Mouse (Mus musculus) heart, postnatal 14 days (tissue): ENCODE data around the gene Aebp1. TPM values are rescaled to one million over a fixed set of nuclear protein-coding genes. Genes with fewer than 3 reads are reported as not detected.

Experiments
- DNase-seq, 2 experiments: peaks; one replicate each; pipeline ENCODE4 v3.0.0; 2021 to 2022
- intact Hi-C: fragments of 180-260 bp; cut with DNase I; formaldehyde crosslinking; loops from one replicate; pipeline ENCODE4 v1.15.1; 2025
- total RNA-seq, 2 experiments: library from RNA; stranded (reverse); gene quantifications; 2 replicates each; pipeline ENCODE4 v1.2.3; 2021

Gene Aebp1
- total RNA-seq, 2 experiments from 2014 or later: 27.1 to 32.5 TPM

DNA sequence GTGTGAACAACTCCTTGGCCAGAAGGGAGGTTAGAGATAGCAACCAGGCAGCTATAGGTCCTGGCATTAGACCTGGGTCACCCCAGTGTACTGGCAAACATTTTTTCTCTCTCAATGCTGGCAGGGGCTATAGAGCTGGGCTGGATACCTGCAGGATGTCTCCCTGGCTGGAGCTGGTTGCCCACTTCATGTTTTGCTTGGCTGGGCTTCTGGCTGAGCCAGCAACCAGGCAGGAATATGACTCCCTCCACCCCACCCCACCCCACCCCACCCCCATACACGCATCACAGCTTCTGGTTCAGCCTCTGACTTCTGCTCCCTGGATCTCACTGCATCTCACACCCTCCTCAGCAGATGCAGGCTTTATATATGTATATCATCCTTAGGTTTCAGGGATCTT is 9.4 kb upstream of the Aebp1 start:
- intact Hi-C loops: no loop called here
- DNase-seq: no peak

DNA sequence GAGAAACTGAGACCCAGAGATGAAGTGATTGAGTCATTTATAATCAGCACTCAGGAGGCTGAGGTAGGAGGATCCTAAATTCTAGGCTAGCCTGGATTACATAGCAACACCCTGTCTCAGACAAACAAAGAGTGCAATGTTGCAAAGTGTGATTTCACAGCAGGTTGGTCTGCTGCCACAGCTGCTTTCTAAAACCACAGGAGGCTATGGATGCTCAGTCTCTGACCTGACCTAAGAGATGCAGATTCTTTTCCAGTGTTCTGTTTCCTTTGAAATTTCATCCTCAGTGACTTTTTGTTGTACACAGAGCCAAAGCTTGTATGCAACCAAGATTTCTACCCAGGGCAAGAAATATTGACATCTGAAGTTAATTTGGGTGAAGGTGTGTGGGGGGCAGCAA is 6.3 kb upstream of the Aebp1 start:
- intact Hi-C loops: no loop called here

DNA sequence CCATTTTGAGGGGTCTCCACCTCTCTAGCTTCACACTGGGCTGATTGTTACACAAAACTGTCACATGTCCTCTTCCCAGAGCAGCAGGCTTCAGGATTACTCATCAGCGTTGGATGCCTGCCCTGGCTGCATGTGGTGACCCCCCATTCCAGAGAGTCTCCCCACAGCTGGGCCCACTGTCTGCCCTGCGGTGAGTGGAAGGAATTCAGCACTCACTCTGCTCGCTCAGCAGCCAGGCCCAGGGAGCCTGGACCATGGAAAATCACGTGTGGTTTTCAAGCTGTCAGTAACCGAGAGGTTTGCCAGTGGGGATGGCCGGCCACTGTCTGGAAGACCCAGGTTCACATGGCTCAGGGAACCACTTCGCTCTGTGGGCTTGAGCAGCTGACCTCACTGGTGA is 5.8 kb upstream of the Aebp1 start:
- DNase-seq: peak; percentile 69 to 79
- intact Hi-C loops: no loop called here

More for the DNA sequence above, 6.3 kb upstream of the Aebp1 start:
- DNase-seq: no peak

DNA sequence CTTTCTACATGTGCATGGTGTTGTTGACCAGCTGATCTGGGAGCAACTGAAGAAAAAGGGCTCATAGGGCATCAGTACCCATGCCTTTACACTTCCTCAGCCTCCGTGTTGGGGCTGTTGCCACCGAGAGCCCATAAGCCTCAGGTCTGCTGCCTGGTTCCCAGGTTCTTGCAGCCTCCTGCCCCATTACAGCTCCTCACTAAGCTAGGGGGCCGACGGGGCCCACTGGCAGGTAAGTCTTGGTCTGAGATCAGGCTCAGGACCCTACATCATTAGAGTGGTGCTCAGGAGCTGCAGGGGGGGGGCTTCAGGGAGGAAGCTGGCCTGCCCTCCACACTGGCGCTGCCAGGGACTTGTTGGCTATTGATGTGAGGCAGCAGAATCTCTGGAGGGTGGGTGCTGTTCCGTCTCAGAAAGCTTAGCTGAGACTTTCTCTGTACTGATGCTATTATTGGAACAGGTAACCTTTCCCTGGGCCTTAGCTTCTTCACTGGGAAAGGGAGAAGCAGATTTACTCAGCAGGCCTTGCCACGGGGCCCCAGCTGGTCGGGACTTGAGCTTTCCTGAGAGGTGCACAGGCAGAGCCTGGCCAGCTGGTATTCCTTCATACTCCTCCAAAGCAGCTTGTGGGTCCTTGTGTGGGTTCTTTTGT is 5.1 kb upstream of the Aebp1 start:
- no peak for DNase-seq
- intact Hi-C loops: no loop called here

DNA sequence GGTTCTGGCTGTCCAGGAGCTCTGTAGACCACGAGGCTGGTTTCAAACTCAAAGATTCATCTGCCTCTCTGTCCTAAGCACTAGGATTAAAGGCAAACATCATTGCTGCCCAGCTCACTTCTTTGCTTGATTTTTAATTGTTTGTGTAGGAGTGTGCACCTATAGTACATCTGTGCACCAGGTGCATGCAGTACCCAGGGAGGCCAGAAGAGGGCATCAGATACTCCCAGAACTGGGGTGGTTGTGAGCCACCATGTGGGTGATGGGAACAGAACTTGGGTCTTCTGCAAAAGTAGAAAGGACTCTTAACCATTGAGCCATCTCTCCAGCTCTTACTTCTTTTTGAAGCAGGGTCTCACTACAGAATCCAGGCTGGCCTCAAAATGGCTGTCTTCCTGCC is 3.0 kb upstream of the Aebp1 start:
- intact Hi-C loops: no loop called here
- DNase-seq: no peak

DNA sequence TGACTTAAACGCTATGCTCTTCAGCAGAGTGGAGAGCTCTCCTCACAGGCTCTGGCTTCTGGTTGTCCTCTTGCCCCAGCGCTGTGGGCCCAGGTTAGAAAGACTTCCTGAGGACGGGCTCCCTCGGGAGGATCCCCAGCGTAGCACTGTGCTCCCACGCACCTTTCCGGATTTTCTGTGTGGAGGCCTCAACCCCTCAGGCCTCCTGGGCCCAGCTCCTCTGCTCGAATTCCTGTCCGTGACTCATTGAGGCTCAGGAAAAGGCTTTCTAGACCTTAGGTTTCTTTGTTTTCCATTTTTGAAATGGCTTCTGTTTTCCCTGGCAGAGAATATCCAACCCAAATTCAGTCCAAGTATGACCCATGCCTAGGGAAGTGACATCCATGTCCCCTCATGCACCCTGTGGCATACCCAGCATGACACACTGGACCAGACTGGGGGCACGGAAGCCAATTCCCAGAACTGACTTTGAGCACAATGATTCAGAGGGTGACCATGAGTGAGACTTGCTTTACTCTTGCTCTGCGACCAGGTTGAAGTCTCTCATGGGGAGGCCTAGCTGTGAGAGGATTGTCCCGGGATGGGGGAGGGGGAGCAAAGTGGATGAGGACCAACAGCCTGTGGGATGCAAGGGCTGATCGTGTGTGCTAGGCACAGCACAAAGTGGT is 1.7 kb upstream of the Aebp1 start:
- intact Hi-C loops: no loop called here
- no peak for DNase-seq

DNA sequence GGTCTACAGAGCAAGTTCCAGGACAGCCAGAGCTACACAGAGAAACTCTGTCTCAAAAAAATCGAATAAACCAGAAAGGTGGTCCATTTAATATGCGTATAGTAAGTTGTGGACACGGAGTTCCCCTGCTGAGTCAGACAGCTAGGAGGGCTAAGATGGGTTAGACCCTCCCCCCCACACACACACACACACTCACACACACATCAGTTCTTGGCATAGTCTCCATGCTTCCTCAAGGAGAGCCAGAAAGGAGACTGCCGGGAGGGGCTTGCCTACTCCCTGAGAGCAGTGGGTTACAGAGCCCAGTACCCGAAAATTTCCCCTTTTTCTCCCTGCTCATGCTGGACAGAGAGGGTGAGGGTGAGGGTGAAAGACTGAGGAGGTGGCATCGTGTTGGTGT is 1.1 kb upstream of the Aebp1 start:
- DNase-seq: no peak
- intact Hi-C loops: no loop called here

DNA sequence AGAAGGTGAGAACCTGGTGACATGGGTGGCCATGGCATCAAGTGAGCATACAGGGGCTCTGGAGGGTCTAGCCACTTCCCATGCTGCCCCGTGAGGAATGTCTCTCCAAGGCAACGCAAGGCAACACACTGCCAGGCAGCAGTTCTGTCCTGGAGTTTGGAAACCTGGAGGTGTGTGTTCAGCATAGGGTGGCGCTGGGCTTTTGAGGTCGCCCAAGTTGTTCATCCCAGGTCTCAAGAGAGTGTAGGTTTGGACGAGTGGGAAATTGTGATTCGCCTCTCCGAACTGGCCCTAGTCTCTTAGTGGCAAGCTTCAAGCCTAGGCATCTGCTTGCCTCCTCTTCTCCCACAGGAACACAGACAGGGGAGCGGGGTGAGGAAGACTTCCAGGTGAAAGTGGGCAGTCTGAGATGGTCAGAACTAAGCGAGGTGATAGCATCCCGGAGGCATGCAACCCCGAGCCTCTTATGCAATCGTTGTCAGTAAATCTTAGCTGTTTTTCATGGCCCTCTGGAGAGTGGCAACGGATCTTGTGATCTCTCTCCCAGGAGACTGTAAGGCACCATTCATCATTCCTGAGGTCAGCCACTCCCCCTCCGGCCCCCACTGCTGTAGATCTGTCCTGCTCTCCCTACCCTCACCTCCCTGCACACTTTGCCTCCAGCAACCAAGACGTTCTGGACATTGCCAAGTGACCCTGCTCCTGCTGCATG is 803 bp downstream of the Aebp1 start:
- no peak for DNase-seq
- intact Hi-C loops: no loop called here

DNA sequence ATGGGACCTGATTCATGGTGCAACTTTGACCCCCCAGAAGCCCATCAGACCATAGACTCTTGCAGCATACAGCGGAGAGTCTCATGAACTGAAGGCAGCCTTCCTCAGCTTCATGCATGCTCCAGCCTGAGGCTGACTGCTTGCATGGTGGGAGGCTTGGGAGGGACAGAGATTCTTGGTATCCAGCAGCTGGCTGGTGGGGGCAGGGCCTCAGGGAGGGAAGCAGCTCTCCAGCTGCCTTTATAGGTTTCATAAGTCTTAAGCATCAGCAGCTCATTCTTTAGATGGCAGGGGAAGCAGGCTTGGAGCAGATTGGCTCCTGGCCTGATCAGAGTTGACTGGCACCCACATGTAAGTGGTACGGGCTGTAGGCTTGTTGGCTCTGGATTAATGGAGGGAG is 5.4 kb downstream of the Aebp1 start:
- DNase-seq: no peak
- intact Hi-C loops: no loop called here

DNA sequence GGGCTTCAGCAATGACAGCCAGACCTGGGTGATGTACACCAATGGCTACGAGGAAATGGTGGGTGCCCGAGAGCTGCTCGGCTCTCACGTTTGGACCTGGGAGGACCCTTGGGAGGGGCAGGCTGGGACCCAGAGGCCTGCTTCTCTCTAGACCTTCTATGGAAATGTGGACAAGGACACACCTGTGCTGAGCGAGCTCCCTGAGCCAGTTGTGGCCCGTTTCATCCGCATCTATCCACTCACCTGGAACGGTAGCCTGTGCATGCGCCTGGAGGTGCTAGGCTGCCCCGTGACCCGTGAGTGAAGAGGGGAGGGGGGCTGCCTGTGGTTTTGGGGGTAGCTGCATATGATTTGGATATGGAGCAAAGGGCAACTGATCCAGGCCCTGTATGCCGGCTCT is 6.6 kb downstream of the Aebp1 start:
- no peak for DNase-seq
- intact Hi-C loops: no loop called here

DNA sequence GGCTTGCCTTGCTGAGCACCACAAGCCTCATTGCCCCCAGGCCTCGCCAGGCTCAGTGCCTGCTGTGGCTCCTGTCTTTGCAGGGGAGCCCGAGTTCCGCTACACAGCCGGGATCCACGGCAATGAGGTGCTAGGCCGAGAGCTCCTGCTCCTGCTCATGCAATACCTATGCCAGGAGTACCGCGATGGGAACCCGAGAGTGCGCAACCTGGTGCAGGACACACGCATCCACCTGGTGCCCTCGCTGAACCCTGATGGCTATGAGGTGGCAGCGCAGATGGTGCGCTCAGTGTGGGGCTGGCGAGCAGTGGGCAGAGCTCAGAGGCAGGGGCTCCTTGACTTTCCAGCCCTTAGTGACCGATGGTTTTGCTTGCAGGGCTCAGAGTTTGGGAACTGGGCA is 7.6 kb downstream of the Aebp1 start:
- DNase-seq: no peak
- intact Hi-C loops: no loop called here

DNA sequence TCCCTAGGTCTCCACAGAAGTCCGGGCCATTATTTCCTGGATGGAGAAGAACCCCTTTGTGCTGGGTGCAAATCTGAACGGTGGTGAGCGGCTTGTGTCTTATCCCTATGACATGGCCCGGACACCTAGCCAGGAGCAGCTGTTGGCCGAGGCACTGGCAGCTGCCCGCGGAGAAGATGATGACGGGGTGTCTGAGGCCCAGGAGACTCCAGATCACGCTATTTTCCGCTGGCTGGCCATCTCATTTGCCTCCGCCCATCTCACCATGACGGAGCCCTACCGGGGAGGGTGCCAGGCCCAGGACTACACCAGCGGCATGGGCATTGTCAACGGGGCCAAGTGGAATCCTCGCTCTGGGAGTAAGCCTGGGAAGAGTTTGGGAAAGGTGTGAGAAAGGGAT is 8.3 kb downstream of the Aebp1 start:
- no peak for DNase-seq
- intact Hi-C loops: no loop called here

DNA sequence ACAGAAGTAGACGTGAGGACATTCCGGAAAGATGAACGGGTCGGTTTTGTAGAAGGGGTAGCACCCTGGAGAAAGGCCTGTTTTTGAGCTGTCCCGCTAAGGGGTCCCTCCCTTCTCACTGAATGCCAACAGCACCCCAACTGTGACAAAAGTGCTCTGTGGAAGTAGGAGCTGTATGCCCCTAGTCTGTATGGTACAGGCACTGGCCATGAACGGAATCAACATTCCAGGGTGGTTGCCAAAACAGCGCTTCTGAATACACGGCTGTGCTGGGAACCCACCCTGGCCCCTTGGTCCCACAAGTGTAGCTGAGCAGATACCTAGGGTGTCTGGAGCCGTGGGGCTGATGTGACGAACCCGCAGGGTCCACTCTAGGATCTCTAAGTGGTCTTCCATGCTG is 11.0 kb downstream of the Aebp1 start:
- DNase-seq: no peak

DNA sequence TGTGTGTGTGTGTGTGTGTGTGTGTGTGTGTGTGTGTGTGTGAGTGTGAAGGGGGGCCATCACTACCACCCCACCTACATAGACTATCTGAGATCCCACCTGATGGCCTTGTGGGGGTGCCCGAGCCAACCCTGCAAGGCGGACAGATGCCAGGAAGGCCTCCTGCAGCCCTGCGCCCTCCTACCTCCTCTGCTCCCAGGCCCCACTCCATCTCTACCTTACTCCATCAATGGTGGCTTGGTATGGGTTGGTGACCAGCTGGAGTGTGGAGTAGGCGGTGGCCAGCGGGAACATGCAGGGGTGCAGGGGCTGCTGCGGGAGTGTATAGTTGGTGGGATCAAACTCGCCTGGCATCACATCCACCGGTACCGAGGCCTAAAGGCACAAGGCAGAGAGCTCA is 11.4 kb downstream of the Aebp1 start:
- DNase-seq: no peak
- intact Hi-C loops: no loop called here

More for the DNA sequence above, 11.0 kb downstream of the Aebp1 start:
- intact Hi-C loops: no loop called here

DNA sequence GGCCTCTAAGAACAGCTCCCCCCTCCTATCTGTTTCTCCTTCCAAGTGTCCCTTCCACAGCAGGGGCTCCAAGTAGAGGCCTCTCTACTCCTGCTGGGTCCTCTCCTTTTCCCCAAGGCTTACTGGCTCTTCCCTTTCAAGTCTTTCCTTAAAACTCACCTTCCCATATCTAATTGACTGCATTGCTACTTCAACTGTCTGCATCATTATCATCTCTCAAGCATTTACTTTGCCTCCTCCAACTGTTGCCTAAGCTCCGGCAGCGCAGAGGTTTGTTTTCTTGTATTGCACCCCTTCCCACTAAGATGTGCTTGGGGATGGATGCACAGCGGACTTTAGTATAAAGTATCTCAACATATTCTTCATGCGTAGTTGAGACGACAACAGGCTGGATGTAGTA is 15.7 kb downstream of the Aebp1 start:
- DNase-seq: no peak
- intact Hi-C loops: loop anchor here (5.0 kb wide), 1 partner anchor 90 kb away; the partner anchor contains the start of gene Dbnl

DNA sequence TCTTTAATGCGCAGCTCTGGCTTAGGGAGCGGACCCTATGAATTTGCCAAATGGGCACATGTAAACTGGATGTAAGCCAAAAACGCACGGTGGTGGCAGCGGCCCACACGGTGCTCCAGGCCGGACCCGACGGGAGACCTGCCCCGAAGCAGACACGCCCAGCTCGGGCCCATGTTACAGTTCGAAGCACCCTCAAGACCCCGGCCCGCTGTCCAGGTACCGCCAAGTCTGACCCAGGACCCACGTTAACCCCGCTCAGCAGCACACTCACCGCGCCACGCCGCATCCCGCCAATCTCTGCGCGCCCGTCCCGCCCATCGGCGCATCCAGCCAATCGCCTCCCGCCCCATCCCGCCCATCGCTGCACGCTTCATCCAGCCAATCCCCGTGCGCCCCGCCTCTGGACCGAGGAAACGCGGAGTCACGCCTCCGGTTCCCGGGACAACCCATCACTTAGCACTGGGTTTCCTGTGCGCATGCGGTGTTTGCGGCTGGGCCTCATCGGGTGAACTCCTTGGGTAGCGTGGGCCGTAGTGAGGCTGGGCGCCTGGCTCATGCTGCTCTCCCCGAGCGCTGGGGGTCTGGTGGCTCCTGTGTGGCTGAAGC is 16.3 kb downstream of the Aebp1 start, which contains the start of gene Pold2:
TSS of gene Pold2 (minus strand) at position 372 of the 606 bp plus-strand sequence.
- DNase-seq: peak; percentile 97 to 98
- intact Hi-C loops: loop anchor here (5.0 kb wide), 1 partner anchor 91 kb away; the partner anchor contains the start of gene Dbnl

DNA sequence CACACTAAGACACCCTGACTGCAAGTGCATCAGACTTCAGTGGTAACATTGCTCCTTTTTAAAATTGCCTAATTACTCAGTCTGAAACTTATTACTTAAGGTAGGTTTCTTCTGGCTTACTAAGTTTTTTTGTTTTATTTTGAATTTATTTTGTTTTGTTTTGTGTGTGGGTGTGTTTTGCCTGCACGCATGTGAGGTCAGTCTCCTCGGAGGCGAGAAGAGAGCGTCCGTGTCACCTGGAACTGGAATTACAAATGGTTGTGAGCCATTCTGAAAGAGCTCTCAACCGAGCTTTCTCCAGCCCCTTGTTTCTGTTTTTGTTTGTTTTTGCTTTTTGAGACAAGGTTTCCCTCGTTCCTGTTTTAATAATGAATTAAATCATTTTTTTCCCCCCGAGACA is 16.9 kb downstream of the Aebp1 start:
- intact Hi-C loops: loop anchor here (5.0 kb wide), 1 partner anchor 91 kb away; the partner anchor contains the start of gene Dbnl
- DNase-seq: no peak

DNA sequence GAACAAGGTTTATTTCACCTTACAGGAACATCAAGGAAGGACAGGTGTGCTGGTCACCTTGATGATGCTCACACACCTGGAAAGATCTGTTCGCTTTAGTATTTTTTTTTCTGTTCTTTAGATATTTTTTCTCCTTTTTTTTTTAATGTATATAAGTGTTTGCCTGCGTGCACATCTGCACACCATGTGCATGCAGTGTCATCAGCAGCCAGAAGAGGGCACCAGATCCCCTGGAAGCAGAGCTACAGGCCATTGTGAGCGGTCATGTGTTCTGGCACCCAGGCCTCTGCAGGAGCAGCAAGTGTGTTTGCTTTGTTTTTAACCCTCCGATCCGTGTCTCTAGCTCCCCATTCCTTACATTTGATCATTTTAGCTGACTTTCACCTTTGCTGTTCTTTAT is 18.2 kb downstream of the Aebp1 start:
- intact Hi-C loops: loop anchor here (5.0 to 10.0 kb wide), 3 partner anchors 93 to 395 kb away; partner anchors contain the start of genes Dbnl and Xbp1
- peak; percentile 53 to 71 for DNase-seq

DNA sequence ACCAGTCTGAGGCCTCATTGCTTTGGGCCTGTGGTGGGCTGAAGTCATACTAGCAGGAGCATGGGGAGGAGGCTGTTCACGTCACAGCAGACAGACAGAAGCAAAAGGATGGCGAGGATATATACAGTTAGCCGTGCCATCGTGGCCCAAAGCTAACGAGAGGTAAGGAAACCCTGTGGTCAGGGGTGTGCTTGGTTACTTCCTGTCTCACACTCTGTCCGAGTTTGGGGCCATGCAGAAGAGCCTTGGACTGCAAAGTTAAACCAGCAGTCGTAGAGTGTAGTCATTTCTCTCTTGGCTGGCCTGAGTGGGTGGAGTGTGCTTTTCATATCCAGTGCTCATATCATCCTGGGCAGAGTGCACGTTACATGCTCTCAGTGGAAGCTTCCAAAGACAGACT is 20.8 kb downstream of the Aebp1 start:
- DNase-seq: no peak
- intact Hi-C loops: loop anchor here (10.0 kb wide), 2 partner anchors 358 to 398 kb away; partner anchors contain the start of gene Xbp1

DNA sequence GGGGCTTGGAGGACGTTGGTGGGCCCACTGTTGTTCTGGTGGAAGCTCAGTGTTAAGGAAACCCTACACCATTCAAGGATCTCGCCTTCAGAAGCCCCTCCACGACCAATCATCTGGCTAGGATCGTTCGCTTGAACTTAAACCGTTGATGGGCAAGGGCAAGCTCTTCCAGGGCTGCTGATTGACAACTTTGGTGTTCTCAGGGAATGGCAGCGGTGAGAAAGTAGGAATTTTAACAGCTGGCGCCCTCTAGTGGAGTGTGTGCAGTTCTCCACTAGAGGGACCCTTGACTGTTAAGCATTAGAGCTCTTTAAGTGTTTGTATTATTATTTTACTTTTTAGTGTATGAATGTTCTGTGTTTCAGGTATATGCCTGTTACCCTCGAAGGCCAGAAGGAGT is 24.4 kb downstream of the Aebp1 start:
- DNase-seq: peak; percentile 74 to 80
- intact Hi-C loops: loop anchor here (2.0 to 10.0 kb wide), 5 partner anchors 27 to 401 kb away; partner anchors contain the start of genes Mrps24 and Xbp1

DNA sequence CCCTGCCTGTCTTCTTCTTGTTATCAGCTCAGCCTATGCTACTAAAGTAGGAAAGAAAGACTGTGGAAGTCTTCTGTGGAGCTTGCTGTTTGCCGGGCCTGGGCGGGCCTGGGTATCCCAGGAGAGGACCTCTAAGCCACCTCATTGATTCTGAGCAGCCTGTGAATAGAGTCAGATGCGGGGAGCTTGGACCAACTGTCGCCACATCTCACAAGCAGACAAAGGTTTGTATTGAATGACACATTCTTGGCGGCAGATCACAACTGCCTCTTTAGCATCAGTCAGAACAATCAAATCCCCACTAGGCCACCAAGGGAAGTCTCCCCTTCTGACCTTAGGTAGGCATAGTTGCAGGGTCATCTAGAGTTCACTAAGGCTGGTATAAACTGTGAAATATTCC is 25.5 kb downstream of the Aebp1 start:
- intact Hi-C loops: loop anchor here (2.0 to 10.0 kb wide), 5 partner anchors 26 to 402 kb away; partner anchors contain the start of genes Mrps24 and Xbp1
- DNase-seq: no peak
